Mouse (Mus musculus) C2C12 (cell line): ENCODE data around the gene Mtmr12. TPM values are rescaled to one million over a fixed set of nuclear protein-coding genes. Genes with fewer than 3 reads are reported as not detected.

ENCODE experiments used
- H3K27me3 ChIP-seq: one replicate; pipeline ENCODE4 v1.6.1; 2011; ENCODE audit not compliant: control insufficient read depth, insufficient read depth, insufficient read length
- H3K36me3 ChIP-seq: one replicate; pipeline ENCODE4 v1.6.1; 2011; ENCODE audit not compliant: control insufficient read depth, insufficient read depth
- H3K4me3 ChIP-seq: one replicate; pipeline ENCODE4 v1.5.1; 2011; ENCODE audit warnings: mild to moderate bottlenecking, control low read depth; ENCODE audit not compliant: poor library complexity, insufficient read depth, severe bottlenecking
- H3K79me2 ChIP-seq: one replicate; pipeline ENCODE4 v1.6.1; 2011; ENCODE audit not compliant: control insufficient read depth, insufficient read depth
- H3K79me3 ChIP-seq: one replicate; pipeline ENCODE4 v1.6.1; 2011; ENCODE audit warnings: low read depth, control low read depth
- H3ac ChIP-seq: one replicate; pipeline ENCODE3; 2011; ENCODE audit warnings: low read depth; ENCODE audit not compliant: control insufficient read depth, insufficient read length
- CEBPB ChIP-seq: IDR thresholded peaks from one replicate; pipeline ENCODE4 v1.6.1; 2011; ENCODE audit warnings: low read depth, mild to moderate bottlenecking, control low read depth, moderate library complexity
- CTCF ChIP-seq: IDR thresholded peaks from one replicate; pipeline ENCODE4 v1.5.1; 2011; ENCODE audit not compliant: control insufficient read depth, insufficient read depth, insufficient read length
- FOSL1 ChIP-seq: IDR thresholded peaks from one replicate; pipeline ENCODE4 v1.8.0; 2011; ENCODE audit warnings: mild to moderate bottlenecking, low read length; ENCODE audit not compliant: poor library complexity, insufficient read depth, severe bottlenecking
- MAX ChIP-seq: IDR thresholded peaks from one replicate; pipeline ENCODE4 v1.6.1; 2011; ENCODE audit warnings: mild to moderate bottlenecking, control low read depth
- MYOD1 ChIP-seq: IDR thresholded peaks from one replicate; pipeline ENCODE4 v1.6.1; 2011; ENCODE audit warnings: low read depth; ENCODE audit not compliant: control insufficient read depth, insufficient read length
- MYOG ChIP-seq: IDR thresholded peaks from one replicate; pipeline ENCODE4 v1.6.1; 2011; ENCODE audit not compliant: control insufficient read depth, insufficient read length; ENCODE audit errors: extremely low read depth
- USF1 ChIP-seq: IDR thresholded peaks from one replicate; pipeline ENCODE4 v1.6.1; 2011; ENCODE audit warnings: low read depth, mild to moderate bottlenecking, control low read depth, moderate library complexity
- polyA plus RNA-seq: library from polyadenylated mRNA; unstranded; fragments of >200 nt; fragmentation: generic; extraction: Trizol; gene quantifications from one replicate; pipeline ENCODE4 v1.2.1, GENCODE M21; 2012; ENCODE audit warnings: missing spikeins

Mtmr12 gene
- polyA plus RNA-seq, 1 experiment: 7.9 TPM

DNA sequence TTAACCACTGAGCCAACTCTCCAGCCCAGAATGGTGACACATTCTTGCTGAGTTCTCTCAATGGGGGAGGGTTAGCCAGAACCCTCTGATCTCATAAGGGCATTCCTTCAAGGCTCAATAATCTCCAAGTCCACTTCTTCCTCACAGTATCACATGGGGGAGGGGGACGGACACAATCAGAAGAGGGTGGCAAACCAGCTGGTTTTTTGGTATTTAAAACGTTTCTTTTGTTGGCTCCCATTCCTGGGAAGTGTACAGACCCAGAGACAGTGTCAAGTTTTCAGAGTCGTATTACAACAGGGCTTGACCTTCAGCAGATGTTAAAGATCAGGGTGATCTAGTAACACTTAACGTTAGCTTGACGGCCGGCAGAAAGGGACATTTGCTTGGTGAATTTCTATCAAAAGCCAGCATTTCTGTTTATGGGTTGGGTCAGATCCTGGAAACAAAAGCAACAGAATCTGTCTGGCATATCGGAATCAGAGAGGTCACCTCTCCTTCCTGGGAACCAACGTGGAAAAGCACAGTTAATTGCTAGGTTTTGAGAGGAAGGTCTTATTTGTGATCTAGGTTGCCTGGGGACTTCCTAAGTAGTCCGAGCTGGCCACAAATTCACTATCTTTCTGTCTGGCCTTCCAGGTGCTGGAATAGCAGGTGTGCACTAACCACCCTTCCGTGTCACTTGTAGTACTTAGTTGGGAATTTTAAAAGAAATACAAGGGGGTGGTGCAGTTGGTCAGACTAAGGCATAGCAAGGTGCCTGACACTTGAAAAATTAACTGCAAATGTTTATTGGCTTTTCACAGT is 1.1 kb upstream of the Mtmr12 start:
- H3ac ChIP-seq: peak overlapping the region; percentile 39
- H3K27me3 ChIP-seq: no peaks in the 10 kb centered on the region
- TF ChIP-seq FOSL1 (no peak), MAX (no peak), CTCF (no peak), USF1 (no peak), MYOD1 (no peak), MYOG (no peak), CEBPB (no peak)
- peak overlapping the region; percentile 90 for H3K4me3 ChIP-seq
- H3K79me3 ChIP-seq: peaks cover 35% of the 10 kb centered on the region
- peaks cover 38% of the 10 kb centered on the region for H3K79me2 ChIP-seq
- H3K36me3 ChIP-seq: peaks cover 9% of the 10 kb centered on the region

DNA sequence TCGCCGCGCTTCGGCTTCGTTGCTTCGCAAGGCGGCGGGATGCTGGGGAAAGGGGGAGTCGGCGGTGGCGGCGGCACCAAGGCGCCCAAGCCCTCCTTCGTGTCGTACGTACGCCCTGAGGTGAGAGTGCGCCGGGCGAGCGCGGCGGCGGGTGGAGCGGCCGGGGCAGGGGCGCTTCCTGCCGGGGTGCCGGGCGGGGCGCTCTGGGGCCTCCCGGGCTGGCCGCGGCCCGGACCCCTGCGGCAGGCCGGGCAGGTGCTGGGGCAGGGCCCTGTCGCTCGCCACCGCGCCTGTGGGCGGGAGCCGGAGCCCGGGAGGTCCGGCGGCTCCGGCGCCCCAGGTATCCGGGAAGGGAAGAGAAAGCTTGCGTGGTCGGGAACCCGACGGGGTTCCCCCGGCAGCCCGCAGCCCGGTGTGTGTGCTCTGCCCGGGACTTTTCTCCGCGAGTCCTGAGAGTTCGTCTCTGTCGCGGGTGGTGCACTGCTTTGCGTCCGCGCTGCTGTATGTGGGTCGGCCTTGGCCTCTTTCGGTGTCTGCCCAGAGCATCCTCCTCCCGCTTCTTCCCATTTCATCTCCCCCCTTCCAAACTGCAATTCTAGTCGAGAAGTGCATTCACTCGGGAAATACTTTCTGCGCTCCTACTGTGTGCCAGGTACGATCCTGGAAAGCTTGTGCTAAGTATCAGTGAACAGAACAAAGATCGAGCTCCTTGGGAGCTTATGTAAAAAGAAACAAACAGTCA is 503 bp downstream of the Mtmr12 start:
- Histone ChIP-seq H3K79me3 (peaks cover 50% of the 10 kb centered on the region), H3K27me3 (no peaks in the 10 kb centered on the region), H3ac (peak overlapping the region; percentile 88), H3K79me2 (peaks cover 54% of the 10 kb centered on the region), H3K4me3 (peak overlapping the region; percentile 90), H3K36me3 (peaks cover 9% of the 10 kb centered on the region)
- TF ChIP-seq MYOD1 (no peak), CEBPB (no peak), MYOG (no peak), MAX (no peak), USF1 (no peak), FOSL1 (no peak), CTCF (no peak)

DNA sequence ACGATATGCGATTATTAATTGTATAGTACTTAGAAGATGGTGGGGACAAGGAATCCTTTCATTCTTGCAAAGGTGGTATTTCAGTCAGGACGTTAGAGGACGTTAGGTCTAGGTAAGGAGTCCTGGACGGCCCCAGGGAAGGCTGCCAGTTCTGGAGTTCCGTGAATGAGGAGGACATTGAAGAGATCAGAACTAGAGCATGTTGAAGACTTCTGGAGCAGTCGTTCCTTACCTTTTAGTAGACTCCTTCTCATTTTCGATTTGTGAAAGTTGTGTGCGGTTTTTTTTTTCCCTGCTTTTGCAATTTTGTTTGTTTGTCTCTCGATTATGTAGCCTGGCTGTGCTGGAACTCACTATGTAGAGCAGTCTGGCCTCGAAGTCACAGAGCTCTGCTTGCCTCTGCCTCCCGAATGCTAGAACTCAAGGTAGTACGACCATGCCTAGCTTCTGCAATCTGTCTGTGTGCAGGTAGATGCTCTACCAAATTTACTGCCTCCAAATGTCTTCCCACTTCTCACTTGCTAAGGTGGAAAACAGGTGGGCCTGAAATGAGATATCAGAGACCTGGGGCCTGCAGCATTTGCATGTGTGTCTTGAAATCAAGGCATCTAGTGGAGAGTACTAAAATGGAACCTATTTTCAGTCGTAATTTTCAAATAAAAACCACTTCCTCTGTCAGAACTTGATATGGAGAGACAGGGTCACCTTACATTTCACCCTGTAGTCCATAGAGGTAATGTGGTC is 1.2 kb downstream of the Mtmr12 start:
- Histone ChIP-seq H3K4me3 (peak overlapping the region; percentile 90), H3K79me3 (peaks cover 56% of the 10 kb centered on the region), H3K79me2 (peaks cover 61% of the 10 kb centered on the region), H3K36me3 (peaks cover 9% of the 10 kb centered on the region), H3K27me3 (no peaks in the 10 kb centered on the region), H3ac (peak overlapping the region; percentile 88)
- TF ChIP-seq MYOD1 (no peak), MAX (no peak), MYOG (no peak), FOSL1 (no peak), CTCF (no peak), CEBPB (no peak)

DNA sequence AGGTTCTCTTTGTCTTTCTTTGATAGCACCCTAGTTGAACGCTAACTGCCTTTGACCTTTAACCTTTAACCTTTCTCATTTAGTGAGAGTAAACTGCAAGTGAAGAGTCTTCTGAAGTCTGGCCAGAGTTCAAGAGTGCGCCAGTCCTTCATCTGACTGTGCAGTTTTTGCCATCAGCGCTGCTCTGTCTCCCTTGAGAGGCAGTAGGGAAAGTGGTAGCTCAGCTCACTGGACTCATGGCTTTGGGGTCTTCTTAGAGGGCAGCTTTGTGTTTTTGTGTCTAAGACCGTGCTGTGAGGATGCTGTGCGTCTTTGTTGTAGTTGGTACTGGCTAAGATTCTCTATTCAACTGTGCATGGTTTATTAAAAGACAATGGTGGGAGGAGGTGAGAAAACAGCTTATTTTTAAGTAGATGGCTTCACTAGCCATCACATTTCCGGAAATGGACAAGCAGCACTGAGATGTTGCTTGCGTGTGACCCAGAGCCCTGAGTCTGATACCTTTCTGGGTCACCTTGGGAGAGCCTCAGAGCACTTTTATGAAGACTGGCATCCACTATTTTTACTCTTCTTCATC is 1.9 kb downstream of the Mtmr12 start:
- H3K4me3 ChIP-seq: no peak overlapping the region
- peaks cover 63% of the 10 kb centered on the region for H3K79me3 ChIP-seq
- H3ac ChIP-seq: no peak overlapping the region
- H3K79me2 ChIP-seq: peaks cover 68% of the 10 kb centered on the region
- TF ChIP-seq FOSL1 (no peak), MYOG (no peak), USF1 (no peak), CTCF (no peak), MYOD1 (no peak), MAX (no peak), CEBPB (no peak)
- H3K36me3 ChIP-seq: peaks cover 9% of the 10 kb centered on the region
- no peaks in the 10 kb centered on the region for H3K27me3 ChIP-seq

DNA sequence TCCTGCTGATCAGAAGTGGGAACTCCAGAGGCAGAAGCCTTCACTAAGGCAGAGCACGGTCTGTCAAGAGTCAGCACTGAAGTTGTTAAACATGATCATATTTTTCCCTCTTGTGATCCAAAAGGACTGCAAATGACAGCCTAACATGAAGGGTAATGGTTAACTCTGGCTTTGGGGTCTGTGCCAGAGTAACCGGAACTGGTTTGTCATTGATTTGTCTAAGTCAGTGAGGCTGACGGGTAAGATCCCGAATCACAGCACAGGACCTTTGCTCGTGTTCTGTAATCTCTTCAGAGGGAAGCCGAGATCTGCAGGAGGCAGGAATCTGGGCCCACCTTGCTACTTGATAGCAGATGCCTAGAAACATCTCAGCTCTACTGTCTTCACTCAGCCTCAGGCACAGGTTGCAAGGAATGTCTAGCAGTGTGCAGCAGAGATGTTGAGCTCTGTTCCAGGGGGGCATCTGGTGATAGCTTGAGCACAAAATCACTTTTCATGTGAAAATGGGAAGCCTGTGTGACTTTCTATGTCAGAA is 2.8 kb downstream of the Mtmr12 start:
- Histone ChIP-seq H3K4me3 (no peak overlapping the region), H3K79me3 (peaks cover 71% of the 10 kb centered on the region), H3K36me3 (peaks cover 9% of the 10 kb centered on the region), H3ac (no peak overlapping the region), H3K79me2 (peaks cover 77% of the 10 kb centered on the region), H3K27me3 (no peaks in the 10 kb centered on the region)
- TF ChIP-seq MYOD1 (no peak), CEBPB (no peak), CTCF (no peak), MYOG (no peak), MAX (no peak), USF1 (no peak), FOSL1 (no peak)
